ENCODE assay signal across 12 mouse cellular contexts in the genomic region with DNA sequence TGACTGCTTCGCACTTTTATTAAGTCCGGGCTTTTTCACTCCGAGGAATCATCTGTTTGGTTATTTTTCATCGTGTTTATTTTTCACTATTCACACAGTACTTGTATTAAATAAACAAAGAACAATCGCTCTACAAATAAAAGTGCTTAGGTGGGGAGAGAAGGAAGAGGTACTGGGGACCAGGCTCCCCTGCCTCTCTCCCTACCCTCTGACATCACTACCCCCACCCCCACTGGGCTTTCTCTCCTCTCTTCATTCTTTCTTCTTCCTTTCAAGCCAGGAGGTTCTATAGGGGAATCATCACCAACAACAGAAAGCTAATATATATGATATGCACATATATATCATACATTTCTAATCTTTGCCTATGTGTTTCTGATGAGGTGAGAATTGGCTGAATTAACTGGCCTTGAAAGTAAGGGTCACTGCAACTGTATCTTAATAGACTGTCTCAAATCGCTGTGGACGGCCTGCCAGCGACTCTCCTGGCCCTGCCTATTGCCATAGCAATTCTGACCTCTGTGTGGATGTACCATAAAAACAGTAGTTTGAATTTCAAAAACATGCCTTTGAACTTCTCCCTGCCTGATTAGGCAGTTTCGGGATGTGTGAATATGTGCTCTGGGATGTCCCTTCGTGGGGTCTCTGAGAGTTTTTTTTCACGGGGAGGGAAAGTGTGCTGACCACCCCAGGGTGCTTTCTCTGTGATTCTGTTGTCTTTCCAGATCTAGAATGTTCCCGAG. TPM values are rescaled to one million over a fixed set of nuclear protein-coding genes. Genes with fewer than 3 reads are reported as not detected.
A peak's percentile ranks its signal among the peaks of the same experiment; 100 is the strongest.
DNase-seq lines count a peak whose midpoint lies in the region; ATAC-seq and TF ChIP-seq lines count a peak whose summit lies in the region.
"Had no signal": no experiment of that assay in that cellular context is flagged by ENCODE, and none has a peak within 500 bp of the region (broad histone marks: within the 10 kb centered on the region; RNA-seq: fewer than 3 reads in every experiment).

No protein-coding gene starts in this region.

- H3K9me3 ChIP-seq in forebrain, postnatal 0 days (ENCODE audit: low read length) = no peaks in the 10 kb centered on the region
- no peaks in the 10 kb centered on the region for H3K9me3 ChIP-seq in liver, postnatal 0 days (ENCODE audit: low read length)

- peak overlapping the region; percentile 43 for H3K4me2 ChIP-seq in forebrain, postnatal 0 days (ENCODE audit: low read depth)
- H3K4me2 ChIP-seq in liver, postnatal 0 days (ENCODE audit: low read depth, low read length) = peak overlapping the region; percentile 62

- DNase-seq in gastrocnemius, adult 2 months = no peak
- DNase-seq in gastrocnemius, postnatal 14 days = no peak
- peak; percentile 21 for DNase-seq in forebrain, postnatal 0 days
- DNase-seq in liver, postnatal 0 days = no peak
- DNase-seq in frontal cortex, postnatal 25 days (ENCODE audit: low spot score in 2 of 2) = no peak
- DNase-seq in urinary bladder, postnatal 4 days (ENCODE audit: low spot score in 2 of 2) = no peak
- DNase-seq: adrenal gland, adult 2 months; B cell, adult 2 months had no signal

- intact Hi-C loops in gastrocnemius, adult 2 months (cut with DNase I) = no loop called here
- intact Hi-C loops in gastrocnemius, postnatal 14 days (cut with DNase I; ENCODE audit: low total_unique reads) = no loop called here

- no peak for TF ChIP-seq EP300 in liver, postnatal 0 days (IDR thresholded peaks at IDR 0.05; ENCODE audit: low read depth)

- no peak for TF ChIP-seq CTCF in gastrocnemius, adult 2 months (IDR thresholded peaks at IDR 0.05)
- no peak for TF ChIP-seq CTCF in bone marrow macrophage, adult 2 months (IDR thresholded peaks at IDR 0.05; ENCODE audit: low read depth, low read length)
- no peak for TF ChIP-seq CTCF in forebrain, postnatal 0 days (IDR thresholded peaks at IDR 0.05; ENCODE audit: low read depth)
- TF ChIP-seq CTCF in liver, postnatal 0 days (IDR thresholded peaks at IDR 0.05; ENCODE audit: low read depth) = no peak

- H3K4me1 ChIP-seq in bone marrow macrophage, adult 2 months (ENCODE audit: control insufficient read depth, insufficient read depth, low read length) = no peaks in the 10 kb centered on the region
- peaks cover 18% of the 10 kb centered on the region for H3K4me1 ChIP-seq in forebrain, postnatal 0 days (ENCODE audit: insufficient read depth)
- 0 out of 2 replicates have a peak, but pooled peaks cover 3% of the 10 kb centered on the region for H3K4me1 ChIP-seq in liver, postnatal 0 days (ENCODE audit: insufficient read depth)

- no peaks in the 10 kb centered on the region for H3K36me3 ChIP-seq in forebrain, postnatal 0 days (ENCODE audit: insufficient read depth)
- no peaks in the 10 kb centered on the region for H3K36me3 ChIP-seq in liver, postnatal 0 days (replicated peaks; ENCODE audit: insufficient read depth, low read length)

- WGBS in forebrain, postnatal 0 days = 9% methylated on average over 12 of the region's 12 CpGs
- 20% methylated on average over 12 of the region's 12 CpGs for WGBS in liver, postnatal 0 days (ENCODE audit: insufficient replicate concordance)

- TF ChIP-seq POLR2A in bone marrow macrophage, adult 2 months (IDR thresholded peaks at IDR 0.05; ENCODE audit: borderline replicate concordance, low read depth, low read length) = no peak

- no peak overlapping the region for H3K27ac ChIP-seq in gastrocnemius, adult 2 months
- H3K27ac ChIP-seq in bone marrow macrophage, adult 2 months (ENCODE audit: insufficient read depth, low read depth, low read length) = no peak overlapping the region
- H3K27ac ChIP-seq in forebrain, postnatal 0 days (ENCODE audit: low read depth, low read length) = peak overlapping the region; percentile 16; the same call in 1 of the 2 replicates
- H3K27ac ChIP-seq in liver, postnatal 0 days (ENCODE audit: low read depth) = no peak overlapping the region

- ATAC-seq in forebrain, postnatal 0 days = no peak
- ATAC-seq in liver, postnatal 0 days = no peak
- ATAC-seq in frontal cortex, adult (ENCODE audit: low TSS enrichment) = no peak

- peaks cover 34% of the 10 kb centered on the region for H3K27me3 ChIP-seq in forebrain, postnatal 0 days (ENCODE audit: insufficient read depth, low read length)
- peaks cover 69% of the 10 kb centered on the region for H3K27me3 ChIP-seq in liver, postnatal 0 days (ENCODE audit: insufficient read depth, low read length)

- H3K9ac ChIP-seq in forebrain, postnatal 0 days = no peak overlapping the region
- H3K9ac ChIP-seq in liver, postnatal 0 days (replicated peaks) = no peak overlapping the region

- peak overlapping the region; percentile 39; the same call in 1 of the 2 replicates for H3K4me3 ChIP-seq in gastrocnemius, adult 2 months
- peak overlapping the region; percentile 60 for H3K4me3 ChIP-seq in bone marrow macrophage, adult 2 months (ENCODE audit: insufficient read depth, low read length)
- H3K4me3 ChIP-seq in forebrain, postnatal 0 days (ENCODE audit: low read depth, low read length) = 0 out of 2 replicates have a peak overlapping the region, but pooled peaks have one; percentile 21
- peak overlapping the region; percentile 35 for H3K4me3 ChIP-seq in liver, postnatal 0 days (ENCODE audit: low read depth, low read length)
- H3K4me3 ChIP-seq: myocyte had no signal

RNA-seq across cellular contexts. Expression of gene Gm5089, which starts 3.3 kb away (rescaled TPM):
- total RNA-seq in gastrocnemius, adult 2 months (2021) = not detected
- total RNA-seq in gastrocnemius, postnatal 14 days (2021) = not detected
- polyA plus RNA-seq in bone marrow macrophage, adult 2 months (2012; ENCODE audit: insufficient read depth, insufficient read length, missing spikeins) = not detected in 2 replicates
- total RNA-seq in forebrain, postnatal 0 days (2014; rRNA removed) = 0.33 and 0.38 TPM in 2 replicates
- 0.12 TPM in 1 of 2 replicates, not detected in the other for polyA plus RNA-seq in forebrain, postnatal 0 days (2015; fragmentation: Nextera tagmentation; extraction: Ambion mirVana)
- polyA plus RNA-seq in liver, postnatal 0 days (2015; fragmentation: Nextera tagmentation; extraction: Ambion mirVana) = not detected in 2 replicates
- total RNA-seq: adrenal gland, adult 2 months; gastrocnemius, adult 8-10 months had no signal
- polyA plus RNA-seq: adrenal gland, adult 2 months; myocyte had no signal

RNA-seq across cellular contexts. Expression of gene Zic5, which starts 11.3 kb away (rescaled TPM):
- total RNA-seq in gastrocnemius, adult 2 months (2021) = not detected
- total RNA-seq in gastrocnemius, postnatal 14 days (2021) = not detected
- polyA plus RNA-seq in bone marrow macrophage, adult 2 months (2012; ENCODE audit: insufficient read depth, insufficient read length, missing spikeins) = not detected in 2 replicates
- total RNA-seq in forebrain, postnatal 0 days (2014; rRNA removed) = 13.9 and 22.8 TPM in 2 replicates
- polyA plus RNA-seq in forebrain, postnatal 0 days (2015; fragmentation: Nextera tagmentation; extraction: Ambion mirVana) = 5.1 and 13.8 TPM in 2 replicates
- not detected in 2 replicates for polyA plus RNA-seq in liver, postnatal 0 days (2015; fragmentation: Nextera tagmentation; extraction: Ambion mirVana)
- total RNA-seq: adrenal gland, adult 2 months; gastrocnemius, adult 8-10 months had no signal

RNA-seq across cellular contexts. Expression of gene Zic2, which starts 21.1 kb away (rescaled TPM):
- total RNA-seq in gastrocnemius, adult 2 months (2021) = not detected
- total RNA-seq in gastrocnemius, postnatal 14 days (2021) = not detected
- not detected in 2 replicates for polyA plus RNA-seq in bone marrow macrophage, adult 2 months (2012; ENCODE audit: insufficient read depth, insufficient read length, missing spikeins)
- 44.9 and 105 TPM in 2 replicates for total RNA-seq in forebrain, postnatal 0 days (2014; rRNA removed)
- polyA plus RNA-seq in forebrain, postnatal 0 days (2015; fragmentation: Nextera tagmentation; extraction: Ambion mirVana) = 9.6 and 16.3 TPM in 2 replicates
- not detected in 2 replicates for polyA plus RNA-seq in liver, postnatal 0 days (2015; fragmentation: Nextera tagmentation; extraction: Ambion mirVana)
- total RNA-seq: adrenal gland, adult 2 months; gastrocnemius, adult 8-10 months had no signal

RNA-seq across cellular contexts. Expression of gene Gm10837, which starts 36.2 kb away (rescaled TPM):
- total RNA-seq in gastrocnemius, adult 2 months (2021) = not detected
- not detected for total RNA-seq in gastrocnemius, postnatal 14 days (2021)
- polyA plus RNA-seq in bone marrow macrophage, adult 2 months (2012; ENCODE audit: insufficient read depth, insufficient read length, missing spikeins) = not detected in 2 replicates
- 0.15 and 1.0 TPM in 2 replicates for total RNA-seq in forebrain, postnatal 0 days (2014; rRNA removed)
- 0.23 TPM in 1 of 2 replicates, not detected in the other for polyA plus RNA-seq in forebrain, postnatal 0 days (2015; fragmentation: Nextera tagmentation; extraction: Ambion mirVana)
- not detected in 2 replicates for polyA plus RNA-seq in liver, postnatal 0 days (2015; fragmentation: Nextera tagmentation; extraction: Ambion mirVana)
- total RNA-seq: adrenal gland, adult 2 months; gastrocnemius, adult 8-10 months had no signal
- polyA plus RNA-seq: adrenal gland, adult 2 months; myocyte had no signal

Comparison
In these comparisons a context has a peak if more than half of its experiments do, and no peak if none do; other contexts are left out.
1. RNA of gene Zic5, which starts 11.3 kb away (total RNA-seq): 13.9 to 22.8 TPM in forebrain, postnatal 0 days; not detected in gastrocnemius, adult 2 months and not detected in gastrocnemius, postnatal 14 days; every median in the first group is over 10 times any median in the second.
2. RNA of gene Zic2, which starts 21.1 kb away (total RNA-seq): 44.9 to 105 TPM in forebrain, postnatal 0 days; not detected in gastrocnemius, postnatal 14 days and not detected in gastrocnemius, adult 2 months; every median in the first group is over 10 times any median in the second.
3. Peak in every context shown above with its lines, with median percentiles within 50 percentile points of each other: H3K4me3 ChIP-seq.